Mouse (Mus musculus) kidney, embryonic 14.5 days (tissue): ENCODE measurements around the gene Tbc1d9b. TPM values are rescaled to one million over a fixed set of nuclear protein-coding genes. Genes with fewer than 3 reads are reported as not detected.

Experiments used
- ATAC-seq: fragments of 200-750 bp; cut with Nextera tagmentation; 2 replicates; pipeline ENCODE4 v1.8.0; 2017; ENCODE audit warnings: moderate number of reproducible peaks, mild to moderate bottlenecking, moderate TSS enrichment, moderate library complexity; ENCODE audit not compliant: low FRiP score, low TSS enrichment
- H3K27ac ChIP-seq: fragments of 300-500 bp; sonication (generic); 2 replicates; pipeline ENCODE4 v1.5.1; 2014; ENCODE audit warnings: low read depth, mild to moderate bottlenecking, low read length, moderate library complexity, mixed read lengths
- H3K27me3 ChIP-seq: fragments of 300-500 bp; sonication (generic); 2 replicates; pipeline ENCODE4 v1.6.1; 2014; ENCODE audit warnings: mild to moderate bottlenecking, low read length; ENCODE audit not compliant: control insufficient read depth, insufficient read depth
- H3K36me3 ChIP-seq: fragments of 300-500 bp; sonication (generic); 2 replicates; pipeline ENCODE4 v1.6.1; 2014; ENCODE audit warnings: low read length, mixed read lengths; ENCODE audit not compliant: control insufficient read depth, insufficient read depth
- H3K4me1 ChIP-seq: fragments of 300-500 bp; sonication (generic); 2 replicates; pipeline ENCODE4 v1.6.1; 2014; ENCODE audit warnings: low read length, mixed read lengths; ENCODE audit not compliant: control insufficient read depth, insufficient read depth
- H3K4me2 ChIP-seq: fragments of 300-500 bp; sonication (generic); replicated peaks from 2 replicates; pipeline ENCODE4 v1.6.1; 2014; ENCODE audit warnings: low read depth, mild to moderate bottlenecking, low read length
- H3K4me3 ChIP-seq: fragments of 300-500 bp; sonication (generic); 2 replicates; pipeline ENCODE4 v1.5.1; 2014; ENCODE audit warnings: mild to moderate bottlenecking, low read length
- H3K9ac ChIP-seq: fragments of 300-500 bp; sonication (generic); 2 replicates; pipeline ENCODE4 v1.6.1; 2014; ENCODE audit warnings: low read depth, mild to moderate bottlenecking, low read length, moderate library complexity
- H3K9me3 ChIP-seq: fragments of 300-500 bp; sonication (generic); 2 replicates; pipeline ENCODE4 v1.6.1; 2016; ENCODE audit warnings: low read length; ENCODE audit not compliant: control insufficient read depth
- WGBS: fragments of 180-500 bp; shearing (Covaris S2); extraction: QIAGEN DNeasy Blood & Tissue Kit; methylation state at CpG from one replicate; pipeline ENCODE4 v1.1.7; 2014; 5-methylcytosine and 5-hydroxymethylcytosine counted together
- polyA plus RNA-seq: library from polyadenylated mRNA; unstranded; fragments of >200 nt; fragmentation: Nextera tagmentation; extraction: Ambion mirVana; gene quantifications from 2 replicates; pipeline ENCODE4 v1.2.1, GENCODE M21; 2014

The Tbc1d9b gene
- polyA plus RNA-seq, 1 experiment from 2014 or later, result 36.8 TPM

DNA sequence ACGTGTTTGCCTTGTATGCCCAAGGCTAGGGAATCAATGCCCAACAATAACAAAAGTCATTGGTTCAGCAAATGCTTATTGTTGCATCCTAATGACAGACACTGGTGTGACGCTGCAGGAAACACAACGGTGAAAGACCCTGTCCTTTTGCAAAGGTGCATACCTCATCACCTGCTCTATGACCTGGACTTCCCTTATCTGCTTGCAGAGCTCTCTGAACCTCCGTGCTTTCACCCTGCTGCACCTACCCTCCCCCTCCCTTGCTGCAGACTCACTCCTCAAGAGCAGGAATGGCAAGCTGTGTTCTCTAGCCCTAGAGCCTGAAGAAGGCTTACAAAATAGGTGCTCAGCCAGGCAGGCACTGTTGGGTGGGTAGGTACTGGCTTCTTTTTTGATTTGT, 63.6 kb downstream of the Tbc1d9b start:
- no peak for ATAC-seq

DNA sequence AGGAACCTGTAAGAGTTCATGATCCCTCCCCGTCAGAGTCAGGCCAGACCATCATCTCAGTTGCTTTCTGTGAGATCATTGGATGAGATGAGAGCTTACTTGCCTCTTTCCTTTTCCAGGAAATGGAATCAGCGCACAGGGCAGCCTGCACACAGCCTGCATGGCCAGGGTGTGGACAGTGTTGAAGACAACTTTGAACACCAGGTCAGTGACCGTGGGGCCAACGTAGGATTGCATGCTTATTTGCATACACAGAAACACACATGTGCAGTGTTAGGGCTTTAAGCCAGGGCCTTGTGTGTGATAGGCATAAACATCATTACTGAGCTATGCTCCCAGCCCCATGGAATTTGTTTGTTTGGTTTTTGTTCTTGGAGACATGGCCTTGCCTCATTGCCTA, 66.3 kb downstream of the Tbc1d9b start:
- Histone ChIP-seq H3K9ac (no peak overlapping the region), H3K9me3 (no peaks in the 10 kb centered on the region), H3K27me3 (no peaks in the 10 kb centered on the region), H3K27ac (no peak overlapping the region), H3K4me1 (no peaks in the 10 kb centered on the region), H3K4me3 (no peak overlapping the region), H3K4me2 (no peak overlapping the region), H3K36me3 (peaks cover 48% of the 10 kb centered on the region)
- 88% methylated on average over 4 of the region's 4 CpGs for WGBS
- ATAC-seq, result no peak

More for the DNA sequence above, 63.6 kb downstream of the Tbc1d9b start:
- no peaks in the 10 kb centered on the region for H3K27me3 ChIP-seq
- 0 out of 2 replicates have a peak, but pooled peaks cover 3% of the 10 kb centered on the region for H3K4me1 ChIP-seq
- H3K4me2 ChIP-seq, result no peak overlapping the region
- H3K9ac ChIP-seq, result no peak overlapping the region
- H3K36me3 ChIP-seq, result peaks cover 21% of the 10 kb centered on the region
- WGBS, result 85% methylated on average over 4 of the region's 4 CpGs
- H3K4me3 ChIP-seq, result no peak overlapping the region
- no peak overlapping the region for H3K27ac ChIP-seq
- H3K9me3 ChIP-seq, result no peaks in the 10 kb centered on the region

DNA sequence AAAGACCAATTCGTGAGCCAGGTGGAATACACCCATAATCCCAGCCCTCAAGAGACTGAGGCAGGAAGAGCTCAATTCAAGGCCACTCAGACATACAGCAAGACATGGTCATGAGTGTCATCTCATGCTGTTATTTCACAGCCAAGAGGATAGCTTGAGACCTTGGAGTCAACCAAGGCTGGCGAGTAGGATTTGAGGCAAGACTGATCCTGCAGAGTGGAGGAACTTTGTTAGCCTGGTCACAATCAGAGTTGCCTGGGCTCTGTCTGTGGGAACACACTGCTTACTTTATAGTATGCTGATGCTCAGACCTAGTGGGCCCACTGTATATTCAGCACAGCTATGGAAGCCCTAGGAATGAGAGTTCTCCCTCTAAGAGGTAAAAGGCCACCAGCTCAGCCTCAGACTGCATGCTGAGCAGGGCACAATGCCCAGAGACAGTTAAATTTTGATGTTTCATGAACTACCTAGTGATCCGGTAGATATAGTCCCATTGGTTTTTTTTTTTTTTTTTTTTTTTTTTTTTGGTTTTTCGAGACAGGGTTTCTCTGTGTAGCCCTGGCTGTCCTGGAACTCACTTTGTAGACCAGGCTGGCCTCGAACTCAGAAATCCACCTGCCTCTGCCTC, 67.1 kb downstream of the Tbc1d9b start:
- ATAC-seq, result no peak
- no peaks in the 10 kb centered on the region for H3K4me1 ChIP-seq
- WGBS, result 88% methylated on average over 3 of the region's 5 CpGs
- H3K4me3 ChIP-seq, result no peak overlapping the region
- no peak overlapping the region for H3K9ac ChIP-seq
- no peak overlapping the region for H3K27ac ChIP-seq
- peaks cover 56% of the 10 kb centered on the region for H3K36me3 ChIP-seq
- H3K27me3 ChIP-seq, result no peaks in the 10 kb centered on the region
- no peak overlapping the region for H3K4me2 ChIP-seq
- no peaks in the 10 kb centered on the region for H3K9me3 ChIP-seq

DNA sequence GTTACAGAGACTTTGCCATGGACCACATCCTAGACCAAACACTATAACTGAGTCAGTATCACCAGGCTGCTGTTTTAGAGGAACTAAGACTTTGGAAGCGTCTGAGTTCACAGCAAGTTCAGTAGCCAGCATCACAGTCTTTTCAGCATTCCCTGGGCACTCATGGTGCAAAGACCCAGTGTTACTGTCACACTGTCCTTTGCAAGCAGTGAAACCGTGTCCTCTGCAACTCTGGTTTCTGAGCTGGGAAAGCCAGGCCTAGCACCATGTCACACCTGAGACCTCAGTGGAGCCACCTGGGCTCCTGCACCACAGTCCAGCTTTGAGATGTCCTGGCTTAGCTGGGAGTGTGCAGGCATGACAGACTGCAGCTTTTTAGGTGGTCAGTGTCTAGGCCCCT, 67.7 kb downstream of the Tbc1d9b start:
- Histone ChIP-seq H3K4me1 (no peaks in the 10 kb centered on the region), H3K4me3 (no peak overlapping the region), H3K36me3 (peaks cover 60% of the 10 kb centered on the region), H3K9me3 (no peaks in the 10 kb centered on the region), H3K4me2 (no peak overlapping the region), H3K27ac (no peak overlapping the region), H3K9ac (no peak overlapping the region), H3K27me3 (no peaks in the 10 kb centered on the region)
- ATAC-seq, result no peak
- WGBS, result 94% methylated on average over 2 of the region's 2 CpGs

DNA sequence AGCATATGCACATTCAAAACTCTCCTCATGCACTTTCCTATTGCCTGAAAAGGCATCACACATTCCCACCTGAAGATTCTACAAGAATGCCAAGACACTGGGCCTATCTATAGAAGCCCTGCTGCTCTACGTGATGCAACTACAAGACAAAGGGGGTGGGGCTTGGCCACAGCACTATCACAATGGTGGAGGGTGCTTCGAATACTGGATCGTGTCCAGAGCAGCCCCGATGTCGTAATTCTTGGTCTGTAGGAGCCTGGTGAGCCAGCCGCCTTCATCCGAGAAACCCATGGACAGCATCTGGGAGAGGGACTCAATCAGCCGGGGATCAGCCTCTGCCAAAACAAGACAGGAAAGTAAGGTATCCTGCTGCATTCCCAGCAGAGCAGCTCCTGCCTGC, 69.4 kb downstream of the Tbc1d9b start:
- Histone ChIP-seq H3K36me3 (peaks cover 77% of the 10 kb centered on the region), H3K4me3 (no peak overlapping the region), H3K9me3 (no peaks in the 10 kb centered on the region), H3K27me3 (no peaks in the 10 kb centered on the region), H3K9ac (no peak overlapping the region), H3K4me1 (no peaks in the 10 kb centered on the region), H3K27ac (no peak overlapping the region), H3K4me2 (no peak overlapping the region)
- ATAC-seq, result no peak
- 87% methylated on average over 8 of the region's 8 CpGs for WGBS

DNA sequence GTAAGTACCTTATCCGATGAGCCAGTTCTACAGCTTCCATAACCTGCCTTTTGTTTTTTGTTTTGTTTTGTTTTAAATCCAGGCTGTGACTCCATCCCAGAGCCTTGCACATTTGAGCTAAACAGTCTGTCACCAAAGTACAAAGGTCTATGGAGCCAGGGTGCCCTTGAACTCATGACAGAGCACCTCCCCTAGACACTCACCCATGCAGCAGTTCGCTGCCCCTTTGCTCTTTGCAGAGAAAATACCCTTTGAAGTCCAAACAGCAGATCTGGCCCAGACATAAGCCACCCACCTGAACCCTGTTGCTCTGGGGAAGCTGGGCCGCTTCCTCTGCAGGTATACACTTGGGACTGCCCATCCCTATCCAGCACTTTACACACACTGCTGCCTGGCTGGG, 70.4 kb downstream of the Tbc1d9b start:
- no peaks in the 10 kb centered on the region for H3K4me1 ChIP-seq
- 93% methylated on average over 3 of the region's 3 CpGs for WGBS
- no peaks in the 10 kb centered on the region for H3K27me3 ChIP-seq
- no peak for ATAC-seq
- no peaks in the 10 kb centered on the region for H3K9me3 ChIP-seq
- no peak overlapping the region for H3K9ac ChIP-seq
- H3K4me2 ChIP-seq, result no peak overlapping the region
- H3K27ac ChIP-seq, result no peak overlapping the region
- no peak overlapping the region for H3K4me3 ChIP-seq
- H3K36me3 ChIP-seq, result peaks cover 87% of the 10 kb centered on the region

DNA sequence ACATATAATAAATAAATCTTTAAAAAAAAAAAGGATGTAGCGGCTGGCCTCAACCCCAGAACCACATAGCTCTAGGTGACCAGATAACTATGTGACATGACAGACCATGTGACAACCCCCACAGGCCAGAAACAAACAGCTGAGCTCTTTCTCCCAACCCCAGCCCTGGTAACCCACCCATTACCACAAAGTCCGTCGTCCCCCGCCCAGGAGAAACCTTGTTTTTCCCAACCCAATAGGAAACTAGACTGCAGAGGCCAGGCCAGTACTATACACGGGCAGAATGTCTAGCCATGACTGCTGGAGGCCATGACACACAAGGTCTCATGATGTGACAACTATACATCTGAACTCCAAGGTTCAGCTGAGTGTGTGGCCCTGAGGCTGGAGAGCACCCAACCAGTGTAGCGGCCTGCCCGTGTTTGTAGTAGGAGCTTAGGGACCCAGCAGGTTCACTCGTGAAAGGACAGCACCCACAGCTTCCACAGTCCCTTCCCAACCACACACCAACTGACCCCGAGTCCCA, 72.2 kb downstream of the Tbc1d9b start:
- Histone ChIP-seq H3K27ac (no peak overlapping the region), H3K4me3 (no peak overlapping the region)

DNA sequence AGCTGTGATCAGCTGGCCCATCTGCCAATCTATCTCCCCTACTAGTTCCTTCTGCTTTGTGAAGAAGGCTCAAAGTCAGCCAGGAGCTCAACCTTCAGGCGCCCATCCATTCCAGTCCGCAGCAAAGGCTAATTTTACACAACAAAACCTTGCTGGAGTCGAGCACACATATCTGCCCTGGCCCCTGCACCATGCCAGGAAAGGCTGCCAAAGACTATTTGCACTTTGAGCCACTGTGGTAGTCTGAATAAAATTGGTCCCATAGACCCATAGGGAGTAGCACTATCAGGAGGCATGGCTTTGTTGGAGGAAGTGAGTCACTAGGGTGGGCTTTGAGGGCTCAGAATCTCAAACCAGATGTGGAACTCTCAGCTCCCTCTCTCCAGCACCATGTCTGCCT, 74.2 kb downstream of the Tbc1d9b start:
- Histone ChIP-seq H3K4me3 (no peak overlapping the region), H3K27ac (no peak overlapping the region), H3K9me3 (no peaks in the 10 kb centered on the region), H3K4me2 (no peak overlapping the region), H3K36me3 (peaks cover 75% of the 10 kb centered on the region), H3K9ac (no peak overlapping the region), H3K27me3 (no peaks in the 10 kb centered on the region), H3K4me1 (no peaks in the 10 kb centered on the region; the same call in 1 of the 2 replicates)
- WGBS, result 90% methylated on average over 3 of the region's 3 CpGs
- no peak for ATAC-seq

More for the DNA sequence above, 72.2 kb downstream of the Tbc1d9b start:
- ATAC-seq, result no peak
- H3K4me1 ChIP-seq, result no peaks in the 10 kb centered on the region
- WGBS, result 91% methylated on average over 9 of the region's 9 CpGs
- H3K9ac ChIP-seq, result no peak overlapping the region
- no peaks in the 10 kb centered on the region for H3K27me3 ChIP-seq
- H3K9me3 ChIP-seq, result no peaks in the 10 kb centered on the region
- no peak overlapping the region for H3K4me2 ChIP-seq
- peaks cover 93% of the 10 kb centered on the region for H3K36me3 ChIP-seq

DNA sequence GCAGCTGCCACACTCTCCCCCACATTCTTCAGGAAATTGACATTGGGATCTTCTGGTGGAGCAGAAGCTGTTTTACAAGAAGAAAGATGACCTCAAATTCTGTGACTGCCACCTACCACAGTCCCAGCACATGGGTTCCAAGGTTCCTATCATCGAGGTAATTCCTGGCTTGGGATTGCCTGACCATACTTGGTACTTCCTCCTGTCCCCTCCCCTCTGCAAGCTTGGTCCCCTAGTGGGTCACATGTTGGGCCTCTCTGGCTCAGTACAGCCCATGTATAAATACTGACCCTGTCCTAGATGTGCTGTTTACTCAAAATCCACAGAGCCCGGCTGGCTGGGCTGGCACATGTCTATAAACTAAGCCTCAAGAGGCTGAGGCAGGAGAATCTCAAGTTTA, 74.8 kb downstream of the Tbc1d9b start:
- WGBS, result 87% methylated on average over 2 of the region's 2 CpGs
- H3K4me1 ChIP-seq, result no peaks in the 10 kb centered on the region; the same call in 1 of the 2 replicates
- H3K4me3 ChIP-seq, result no peak overlapping the region
- H3K9ac ChIP-seq, result no peak overlapping the region
- peaks cover 69% of the 10 kb centered on the region for H3K36me3 ChIP-seq
- H3K27me3 ChIP-seq, result no peaks in the 10 kb centered on the region
- no peaks in the 10 kb centered on the region for H3K9me3 ChIP-seq
- H3K27ac ChIP-seq, result no peak overlapping the region
- no peak overlapping the region for H3K4me2 ChIP-seq
- ATAC-seq, result no peak
